Mouse (Mus musculus) hindbrain, embryonic 15.5 days (tissue): ENCODE data around the gene Zfp989. TPM values are rescaled to one million over a fixed set of nuclear protein-coding genes. Genes with fewer than 3 reads are reported as not detected.
A peak's percentile ranks its signal among the peaks of the same experiment; 100 is the strongest.
"Not testable (repeated sequence)": the region's sequence is repeated elsewhere in the genome, so short reads cannot be mapped to it uniquely, and the experiment has no call there.

ENCODE experiments used
- ATAC-seq: fragments of 200-750 bp; cut with Nextera tagmentation; 2 replicates; pipeline ENCODE4 v1.8.0; 2017; ENCODE audit warnings: low read depth, moderate number of reproducible peaks, moderate TSS enrichment; ENCODE audit not compliant: low FRiP score
- H3K27ac ChIP-seq: fragments of 300-500 bp; sonication (generic); replicated peaks from 2 replicates; pipeline ENCODE4 v1.5.1; 2015; ENCODE audit warnings: mild to moderate bottlenecking, inconsistent platforms
- H3K27me3 ChIP-seq: fragments of 300-500 bp; sonication (generic); 2 replicates; pipeline ENCODE4 v1.6.1; 2015; ENCODE audit warnings: control low read depth, inconsistent platforms
- H3K36me3 ChIP-seq: fragments of 300-500 bp; sonication (generic); 2 replicates; pipeline ENCODE4 v1.6.1; 2015; ENCODE audit warnings: control low read depth, inconsistent platforms
- H3K4me1 ChIP-seq: fragments of 300-500 bp; sonication (generic); replicated peaks from 2 replicates; pipeline ENCODE4 v1.6.1; 2015; ENCODE audit warnings: control low read depth, inconsistent platforms
- H3K4me2 ChIP-seq: fragments of 300-500 bp; sonication (generic); 2 replicates; pipeline ENCODE4 v1.6.1; 2015; ENCODE audit warnings: moderate library complexity, mild to moderate bottlenecking, inconsistent platforms
- H3K4me3 ChIP-seq: fragments of 300-500 bp; sonication (generic); 2 replicates; pipeline ENCODE4 v1.5.1; 2015; ENCODE audit warnings: mild to moderate bottlenecking, inconsistent platforms
- H3K9ac ChIP-seq: fragments of 300-500 bp; sonication (generic); 2 replicates; pipeline ENCODE4 v1.6.1; 2015; ENCODE audit warnings: inconsistent platforms
- H3K9me3 ChIP-seq: fragments of 300-500 bp; sonication (generic); 2 replicates; pipeline ENCODE4 v1.6.1; 2016; ENCODE audit warnings: control low read depth, inconsistent platforms
- WGBS: fragments of 180-500 bp; shearing (Covaris S2); methylation state at CpG from one replicate; pipeline ENCODE4 v1.1.7; 2015; 5-methylcytosine and 5-hydroxymethylcytosine counted together
- polyA plus RNA-seq: library from polyadenylated mRNA; unstranded; fragments of >200 nt; fragmentation: Nextera tagmentation; extraction: Ambion mirVana; gene quantifications from 2 replicates; pipeline ENCODE4 v1.2.1, GENCODE M21; 2015

The Zfp989 gene
- polyA plus RNA-seq: 0.12 and 0.16 TPM in 2 replicates

- not testable (repeated sequence) for H3K4me1 ChIP-seq, H3K4me3 ChIP-seq, H3K9me3 ChIP-seq, H3K36me3 ChIP-seq, ATAC-seq, H3K4me2 ChIP-seq, H3K27me3 ChIP-seq, H3K27ac ChIP-seq, H3K9ac ChIP-seq
- WGBS: 91% methylated on average over 5 of the region's 5 CpGs
Observed at GRCm38 (mm10) chr4:146971757-146972156, at the start of gene Zfp989. Gene Zfp989, plus strand, starts transcription at chr4:146971976.

DNA sequence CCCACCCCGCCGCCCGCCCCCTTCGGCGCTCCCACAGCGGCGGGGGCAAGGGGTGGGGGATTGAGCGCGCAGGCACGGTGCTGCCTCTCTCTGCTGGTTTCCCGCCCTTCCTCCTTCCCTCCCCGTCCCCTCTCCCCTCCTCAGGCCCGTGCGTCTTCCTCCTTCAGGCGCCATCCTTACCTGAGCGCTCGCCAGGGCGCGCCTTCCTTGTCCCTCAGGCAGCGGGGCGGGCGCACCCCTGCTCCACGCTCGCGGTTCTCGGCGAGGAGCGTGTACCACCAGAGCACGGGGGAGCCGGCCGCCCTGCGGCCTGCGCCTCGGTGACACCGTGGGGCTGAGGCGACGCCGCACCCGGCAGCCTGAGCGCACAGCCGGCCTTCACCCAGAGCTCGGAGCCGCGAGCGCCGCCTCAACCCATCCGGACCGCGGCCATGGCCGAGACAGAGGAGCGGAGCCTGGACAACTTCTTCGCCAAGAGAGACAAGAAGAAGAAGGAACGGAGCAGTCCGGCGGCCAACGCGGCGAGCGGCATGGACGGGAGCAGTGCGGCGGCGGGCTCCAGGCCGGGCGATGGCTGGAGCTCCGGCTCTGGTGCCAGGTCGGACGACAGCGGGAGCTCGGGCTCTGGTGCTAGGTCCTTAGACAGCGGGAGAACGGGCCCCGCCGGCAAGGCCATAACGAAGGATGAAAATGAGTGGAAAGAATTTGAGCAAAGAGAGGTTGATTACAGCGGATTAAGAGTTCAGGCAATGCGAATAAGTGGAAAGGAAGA lies 39.3 kb upstream of the Zfp989 start:
- H3K4me3 ChIP-seq: peak overlapping the region; percentile 36
- H3K9ac ChIP-seq: no peak overlapping the region
- H3K4me2 ChIP-seq: peak overlapping the region; percentile 49
- peaks cover 27% of the 10 kb centered on the region for H3K9me3 ChIP-seq
- no peaks in the 10 kb centered on the region for H3K4me1 ChIP-seq
- 0 out of 2 replicates have a peak, but pooled peaks cover 3% of the 10 kb centered on the region for H3K27me3 ChIP-seq
- no peaks in the 10 kb centered on the region for H3K36me3 ChIP-seq
- ATAC-seq: peak; percentile 81
- no peak overlapping the region for H3K27ac ChIP-seq
- WGBS: 8% methylated on average over 77 of the region's 77 CpGs

DNA sequence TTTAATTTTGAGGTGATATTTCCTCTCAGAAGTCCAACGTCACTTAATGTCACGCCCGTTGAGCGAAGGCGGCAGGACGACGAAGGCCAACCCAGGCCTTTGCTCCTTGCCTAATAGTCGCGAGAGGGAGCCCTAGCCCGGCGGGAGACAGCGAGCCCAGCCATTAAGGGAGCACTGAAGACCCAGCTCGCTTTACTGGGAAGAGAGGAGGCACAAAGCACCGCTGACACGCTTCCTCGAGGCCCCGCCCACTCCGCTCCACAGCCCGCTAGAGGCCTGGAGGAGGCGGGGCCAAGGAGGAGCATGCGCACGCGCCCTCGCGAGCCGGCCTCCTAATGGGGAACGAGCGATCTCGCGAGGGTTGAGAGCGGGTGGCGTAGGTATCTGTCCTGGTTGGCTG lies 30.1 kb upstream of the Zfp989 start:
- H3K4me3 ChIP-seq, H3K9me3 ChIP-seq, H3K27me3 ChIP-seq, H3K27ac ChIP-seq, H3K36me3 ChIP-seq, H3K9ac ChIP-seq, H3K4me2 ChIP-seq, H3K4me1 ChIP-seq, ATAC-seq: not testable (repeated sequence)
- WGBS: 64% methylated on average over 32 of the region's 32 CpGs

GRCm38 (mm10) chr4:146976581-146976980 lies 4.8 kb downstream of the Zfp989 start:
- H3K27ac ChIP-seq, H3K9ac ChIP-seq, ATAC-seq, H3K4me3 ChIP-seq, H3K9me3 ChIP-seq, H3K27me3 ChIP-seq, H3K36me3 ChIP-seq, H3K4me2 ChIP-seq, H3K4me1 ChIP-seq: not testable (repeated sequence)
- WGBS: 21% methylated on average over 2 of the region's 2 CpGs

- WGBS: no CpG with 5 or more reads among the region's 1 CpGs
- H3K9ac ChIP-seq, ATAC-seq, H3K4me3 ChIP-seq, H3K36me3 ChIP-seq, H3K9me3 ChIP-seq, H3K27ac ChIP-seq, H3K4me1 ChIP-seq, H3K4me2 ChIP-seq, H3K27me3 ChIP-seq: not testable (repeated sequence)
Observed at GRCm38 (mm10) chr4:147018400-147018799, 46.6 kb downstream of the Zfp989 start.

DNA sequence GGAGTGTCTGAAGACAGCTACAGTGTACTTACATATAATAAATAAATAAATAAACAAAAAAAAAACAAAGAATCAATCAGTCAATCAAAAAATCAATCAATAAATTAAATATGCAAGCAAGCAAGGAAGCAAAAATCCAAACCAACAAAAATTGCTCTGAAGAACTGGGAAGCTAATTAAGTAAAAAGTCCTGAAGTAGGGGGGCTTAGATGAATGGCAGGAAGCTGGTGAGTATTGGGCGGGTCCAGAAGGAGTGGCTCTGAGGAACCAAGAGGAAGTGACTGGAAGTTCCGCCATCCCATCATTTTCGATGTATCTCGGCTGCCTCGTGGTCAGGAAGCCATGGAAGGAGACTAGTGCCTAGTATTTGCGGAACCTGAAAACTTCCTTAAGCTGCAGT lies 49.8 kb downstream of the Zfp989 start, which contains the start of gene Rex2:
Rex2 (plus strand) TSS at position 301 of the 400 bp plus-strand sequence.
- not testable (repeated sequence) for H3K9me3 ChIP-seq, H3K27ac ChIP-seq, H3K4me2 ChIP-seq, H3K4me1 ChIP-seq, ATAC-seq, H3K4me3 ChIP-seq, H3K36me3 ChIP-seq, H3K9ac ChIP-seq, H3K27me3 ChIP-seq
- no CpG with 5 or more reads among the region's 6 CpGs for WGBS

DNA sequence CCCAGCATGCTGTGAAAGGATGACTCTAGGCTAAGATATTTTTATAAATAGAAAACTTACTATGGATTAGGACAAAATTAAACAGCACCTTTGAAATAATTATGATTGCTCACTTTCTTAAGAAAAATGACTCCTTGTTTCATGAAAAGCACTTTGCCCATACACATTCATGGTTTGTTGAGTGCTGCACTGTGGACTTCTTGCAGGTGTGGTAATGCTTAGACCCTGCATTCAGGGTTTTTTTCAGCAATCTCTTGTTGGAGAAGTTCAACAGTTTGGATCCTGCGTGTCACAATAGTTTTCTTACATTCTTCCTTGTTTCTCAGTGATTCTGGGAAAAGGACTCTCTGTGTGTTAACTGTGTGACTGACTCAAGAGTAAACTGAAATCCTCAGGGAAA lies 54.6 kb downstream of the Zfp989 start:
- not testable (repeated sequence) for H3K4me2 ChIP-seq, H3K9ac ChIP-seq, H3K9me3 ChIP-seq, H3K4me1 ChIP-seq, H3K27ac ChIP-seq, H3K27me3 ChIP-seq, H3K36me3 ChIP-seq, ATAC-seq, H3K4me3 ChIP-seq
- 57% methylated on average over 1 of the region's 1 CpGs for WGBS

- H3K9ac ChIP-seq, H3K9me3 ChIP-seq, H3K27ac ChIP-seq, H3K36me3 ChIP-seq, ATAC-seq, H3K4me3 ChIP-seq, H3K4me2 ChIP-seq, H3K4me1 ChIP-seq, H3K27me3 ChIP-seq: not testable (repeated sequence)
- WGBS: 95% methylated on average over 1 of the region's 2 CpGs
Observed at GRCm38 (mm10) chr4:147031308-147032036, 59.7 kb downstream of the Zfp989 start.

Other genes with a start within 250 kb of the Zfp989 start
- gene Gm21411, start 62.4 kb upstream of the Zfp989 start, polyA plus RNA-seq: not detected in 2 replicates
- gene Rex2, start 49.9 kb downstream of the Zfp989 start, polyA plus RNA-seq: 0.07 and 0.38 TPM in 2 replicates
- 4.6 and 5.9 TPM in 2 replicates for gene Zfp991, start 160.1 kb downstream of the Zfp989 start, polyA plus RNA-seq